Mouse (Mus musculus): Measurements from ENCODE around the gene Mkks. TPM values are rescaled to one million over a fixed set of nuclear protein-coding genes. Genes with fewer than 3 reads are reported as not detected.
"Not testable (repeated sequence)": the region's sequence is repeated elsewhere in the genome, so short reads cannot be mapped to it uniquely, and the experiment has no call there.

The Mkks gene
- total RNA-seq (2021): 10 to 100 TPM; 26.2 to 26.9 TPM

GRCm38 (mm10) chr2:136891068-136891950, at the start of gene Mkks, which contains the start of the genes Slx4ip and AL731706.1:
Gene Mkks, minus strand, starts transcription at chr2:136891389.
Gene Slx4ip, plus strand, starts transcription at chr2:136891218.
Gene AL731706.1, minus strand, starts transcription at chr2:136891389.
- intact Hi-C loops (cut with DNase I): loop anchor here (10.0 kb wide), 1 partner anchor 177 kb away; the partner anchor contains the start of gene Snap25
- peak; percentile 98 to 99 for DNase-seq (ENCODE audit: low spot score in 2 of 2)

- no peak for DNase-seq (ENCODE audit: low spot score in 2 of 2)
- intact Hi-C loops (cut with DNase I): no loop called here
Observed at GRCm38 (mm10) chr2:136938249-136938648, 47.1 kb upstream of the Mkks start.

- no peak for DNase-seq (ENCODE audit: low spot score in 2 of 2)
- intact Hi-C loops (cut with DNase I): no loop called here
Observed at GRCm38 (mm10) chr2:136936391-136937288, 45.5 kb upstream of the Mkks start.

- intact Hi-C loops (cut with DNase I): no loop called here
- peak; percentile 34 to 40 for DNase-seq (ENCODE audit: low spot score in 2 of 2)
Observed at GRCm38 (mm10) chr2:136921003-136921408, 29.8 kb upstream of the Mkks start.

GRCm38 (mm10) chr2:136920257-136920993, 29.2 kb upstream of the Mkks start:
- DNase-seq (ENCODE audit: low spot score in 2 of 2): no peak
- intact Hi-C loops (cut with DNase I): no loop called here

- intact Hi-C loops (cut with DNase I): loop anchor here (10.0 kb wide), 1 partner anchor 195 kb away; the partner anchor contains the start of gene Jag1
Observed at GRCm38 (mm10) chr2:136919433-136919832, 28.2 kb upstream of the Mkks start.

GRCm38 (mm10) chr2:136914334-136914902, 23.2 kb upstream of the Mkks start:
- DNase-seq (ENCODE audit: low spot score in 2 of 2): no peak
- intact Hi-C loops (cut with DNase I): loop anchor here (5.0 to 10.0 kb wide), 2 partner anchors 200 to 1028 kb away; partner anchors contain the start of gene Jag1

More at GRCm38 (mm10) chr2:136919433-136919832, 28.2 kb upstream of the Mkks start:
- DNase-seq (ENCODE audit: low spot score in 2 of 2): no peak

- intact Hi-C loops (cut with DNase I): loop anchor here (2.0 to 10.0 kb wide), 3 partner anchors 202 to 1029 kb away; partner anchors contain the start of gene Jag1
Observed at GRCm38 (mm10) chr2:136913021-136913420, 21.8 kb upstream of the Mkks start.

GRCm38 (mm10) chr2:136911958-136912411, 20.8 kb upstream of the Mkks start:
- intact Hi-C loops (cut with DNase I): loop anchor here (2.0 to 10.0 kb wide), 3 partner anchors 203 to 1030 kb away; partner anchors contain the start of gene Jag1
- DNase-seq (ENCODE audit: low spot score in 2 of 2): no peak

More at GRCm38 (mm10) chr2:136913021-136913420, 21.8 kb upstream of the Mkks start:
- no peak for DNase-seq (ENCODE audit: low spot score in 2 of 2)

- intact Hi-C loops (cut with DNase I): no loop called here
- DNase-seq (ENCODE audit: low spot score in 2 of 2): no peak
Observed at GRCm38 (mm10) chr2:136909298-136909697, 18.1 kb upstream of the Mkks start.

GRCm38 (mm10) chr2:136908596-136908995, 17.4 kb upstream of the Mkks start:
- intact Hi-C loops (cut with DNase I): no loop called here
- no peak for DNase-seq (ENCODE audit: low spot score in 2 of 2)

GRCm38 (mm10) chr2:136896131-136896530, 4.9 kb upstream of the Mkks start:
- intact Hi-C loops (cut with DNase I): loop anchor here (10.0 kb wide), 1 partner anchor 181 kb away; the partner anchor contains the start of gene Snap25
- no peak for DNase-seq (ENCODE audit: low spot score in 2 of 2)

GRCm38 (mm10) chr2:136894494-136894893, 3.3 kb upstream of the Mkks start:
- intact Hi-C loops (cut with DNase I): loop anchor here (10.0 kb wide), 1 partner anchor 180 kb away; the partner anchor contains the start of gene Snap25
- DNase-seq (ENCODE audit: low spot score in 2 of 2): no peak

- DNase-seq (ENCODE audit: low spot score in 2 of 2): peak; percentile 94 to 97
- intact Hi-C loops (cut with DNase I): loop anchor here (10.0 kb wide), 1 partner anchor 177 kb away; the partner anchor contains the start of gene Snap25
Observed at GRCm38 (mm10) chr2:136891951-136892371, 772 bp upstream of the Mkks start.

- not testable (repeated sequence) for DNase-seq (ENCODE audit: low spot score in 2 of 2)
- intact Hi-C loops (cut with DNase I): loop anchor here (10.0 kb wide), 1 partner anchor 176 kb away; the partner anchor contains the start of gene Snap25
Observed at GRCm38 (mm10) chr2:136890716-136891067, 497 bp downstream of the Mkks start.

- peak in 1 of 2 experiments; percentile 33 for DNase-seq (ENCODE audit: low spot score in 2 of 2)
Observed at GRCm38 (mm10) chr2:136886846-136887245, 4.3 kb downstream of the Mkks start.

GRCm38 (mm10) chr2:136885579-136885978, 5.6 kb downstream of the Mkks start, which contains the start of gene AL731706.2:
Gene AL731706.2, minus strand, starts transcription at chr2:136885679.
- intact Hi-C loops (cut with DNase I): loop anchor here (10.0 kb wide), 1 partner anchor 91 kb away; no protein-coding TSS in a partner anchor

More at GRCm38 (mm10) chr2:136886846-136887245, 4.3 kb downstream of the Mkks start:
- intact Hi-C loops (cut with DNase I): loop anchor here (2.0 to 10.0 kb wide), 2 partner anchors 92 to 400 kb away; no protein-coding TSS in a partner anchor

More at GRCm38 (mm10) chr2:136885579-136885978, 5.6 kb downstream of the Mkks start, which contains the start of gene AL731706.2:
- no peak for DNase-seq (ENCODE audit: low spot score in 2 of 2)
